In the genomic region with DNA sequence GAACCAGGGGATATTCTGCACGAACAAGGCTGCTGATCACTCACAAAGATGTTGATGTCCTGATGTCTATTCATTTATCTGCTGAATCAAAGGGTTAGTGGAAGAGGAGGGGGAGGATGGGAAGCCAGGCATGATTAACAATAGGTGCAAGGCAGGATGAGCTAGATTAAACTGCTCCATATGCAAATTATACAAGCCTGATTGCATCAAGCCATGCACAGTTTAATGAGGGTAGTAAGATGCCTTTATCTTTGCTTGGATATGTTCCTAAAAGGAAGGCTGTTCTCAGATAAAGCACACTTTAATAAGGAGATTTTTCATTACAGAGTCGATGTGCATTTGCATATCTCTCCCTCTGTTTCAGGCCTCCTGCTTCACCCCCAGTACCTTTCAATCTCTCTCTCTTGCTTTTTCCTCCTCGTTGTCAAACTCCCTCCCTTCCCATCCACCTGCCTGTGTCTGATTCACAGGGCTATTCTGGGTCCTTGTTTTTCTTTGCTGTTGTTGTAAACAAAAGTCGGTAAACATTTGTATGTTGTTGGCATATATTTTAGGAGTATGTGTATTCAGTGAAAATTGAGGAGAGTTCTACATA, we compare ENCODE assay signal across 14 mouse cellular contexts.
"Had no signal": no experiment of that assay in that cellular context is flagged by ENCODE, and none has a peak within 500 bp of the region (broad histone marks: within the 10 kb centered on the region; RNA-seq: fewer than 3 reads in every experiment).

No protein-coding gene starts in this region.

- H3K4me1 ChIP-seq: limb, embryonic 12.5 days; liver, embryonic 13.5 days had no signal

- H3K9me3 ChIP-seq: limb, embryonic 12.5 days; liver, embryonic 13.5 days had no signal

- H3K27ac ChIP-seq: kidney, postnatal 0 days; limb, embryonic 12.5 days; liver, embryonic 13.5 days; stomach, postnatal 0 days had no signal

- H3K36me3 ChIP-seq: limb, embryonic 12.5 days; liver, embryonic 13.5 days had no signal

- DNase-seq: kidney, adult 9 months; kidney, postnatal 36 days; layer of hippocampus, adult 9-11 months; layer of hippocampus, postnatal 36 days; liver; liver, embryonic 13.5 days; liver, postnatal 0 days; lung, postnatal 36 days; right cerebral cortex, adult 18-20 months; right cerebral cortex, postnatal 25 days; thymus, postnatal 4 days had no signal

- H3K27me3 ChIP-seq: limb, embryonic 12.5 days; liver, embryonic 13.5 days had no signal

- H3K4me3 ChIP-seq: limb, embryonic 12.5 days; liver, embryonic 13.5 days had no signal

- ATAC-seq: liver, postnatal 0 days had no signal

- H3K9ac ChIP-seq: limb, embryonic 12.5 days; liver, embryonic 13.5 days; liver, postnatal 0 days had no signal

- H3K4me2 ChIP-seq: limb, embryonic 12.5 days; liver, embryonic 13.5 days had no signal
